Mouse (Mus musculus) frontal cortex, postnatal 36 days (tissue): Measurements from ENCODE around the gene Lypla2.
A peak's percentile ranks its signal among the peaks of the same experiment; 100 is the strongest.

Source experiments
- DNase-seq, 2 experiments: peaks; one replicate each; pipeline ENCODE4 v3.0.0; 2022; ENCODE audit warnings: low spot score in 2 of 2

The Lypla2 gene

GRCm38 (mm10) chr4:135972911-135973811, 735 bp upstream of the Lypla2 start:
- no peak for DNase-seq

GRCm38 (mm10) chr4:135971805-135972555, 446 bp downstream of the Lypla2 start:
- DNase-seq, result no peak

GRCm38 (mm10) chr4:135970585-135970984, 1.8 kb downstream of the Lypla2 start:
- DNase-seq, result no peak

- no peak for DNase-seq
Observed at GRCm38 (mm10) chr4:135969070-135969750, 3.2 kb downstream of the Lypla2 start.

GRCm38 (mm10) chr4:135968271-135968869, 4.1 kb downstream of the Lypla2 start:
- no peak for DNase-seq

GRCm38 (mm10) chr4:135967086-135967760, 5.2 kb downstream of the Lypla2 start:
- DNase-seq, result no peak

GRCm38 (mm10) chr4:135966283-135966682, 6.1 kb downstream of the Lypla2 start:
- no peak for DNase-seq

GRCm38 (mm10) chr4:135965113-135965512, 7.3 kb downstream of the Lypla2 start:
- no peak for DNase-seq

GRCm38 (mm10) chr4:135964426-135964825, 8.0 kb downstream of the Lypla2 start:
- DNase-seq, result peak in 1 of 2 experiments; percentile 58

GRCm38 (mm10) chr4:135963457-135964193, 8.8 kb downstream of the Lypla2 start, which contains the start of gene Gale:
Gale (plus strand) TSS chr4:135963727.
- DNase-seq, result peak; percentile 93 to 94

GRCm38 (mm10) chr4:135962946-135963345, 9.5 kb downstream of the Lypla2 start:
- DNase-seq, result no peak

GRCm38 (mm10) chr4:135962198-135962597, 10.2 kb downstream of the Lypla2 start:
- no peak for DNase-seq

GRCm38 (mm10) chr4:135961709-135962108, 10.7 kb downstream of the Lypla2 start:
- DNase-seq, result no peak

GRCm38 (mm10) chr4:135960717-135961116, 11.7 kb downstream of the Lypla2 start:
- peak; percentile 76 to 84 for DNase-seq

GRCm38 (mm10) chr4:135958354-135958753, 14.1 kb downstream of the Lypla2 start:
- no peak for DNase-seq

- DNase-seq, result no peak
Observed at GRCm38 (mm10) chr4:135955886-135956285, 16.5 kb downstream of the Lypla2 start.

- DNase-seq, result peak; percentile 65 to 81
Observed at GRCm38 (mm10) chr4:135954241-135954640, 18.2 kb downstream of the Lypla2 start.

GRCm38 (mm10) chr4:135953179-135953578, 19.2 kb downstream of the Lypla2 start:
- DNase-seq, result no peak

- DNase-seq, result no peak
Observed at GRCm38 (mm10) chr4:135951505-135951904, 20.9 kb downstream of the Lypla2 start.

GRCm38 (mm10) chr4:135950365-135950764, 22.1 kb downstream of the Lypla2 start:
- DNase-seq, result no peak
